Mouse (Mus musculus): Measurements from ENCODE around the gene S1pr1. TPM values are rescaled to one million over a fixed set of nuclear protein-coding genes. Genes with fewer than 3 reads are reported as not detected.
A peak's percentile ranks its signal among the peaks of the same experiment; 100 is the strongest.

Gene S1pr1
- polyA plus RNA-seq, 1 experiment from 2014 or later = 35.9 TPM

DNA sequence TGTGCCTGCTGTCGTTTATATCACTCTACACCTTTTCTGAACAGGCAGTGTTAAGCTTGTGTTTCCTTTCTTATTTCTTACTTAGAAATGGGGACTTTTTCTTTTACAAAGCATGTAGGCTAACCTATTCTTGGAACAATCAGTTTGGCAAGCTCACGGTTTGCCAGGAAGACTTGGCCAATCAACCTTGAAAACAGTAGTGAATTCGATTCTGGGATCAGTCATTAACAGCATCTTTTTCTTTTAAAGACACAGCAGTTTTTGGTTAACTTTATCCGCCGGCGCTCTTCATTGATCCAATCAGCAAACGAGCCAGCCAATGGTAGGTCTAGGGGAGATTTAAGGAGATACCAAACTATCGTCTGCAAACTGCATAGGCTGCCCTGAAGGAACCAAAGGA is 31.6 kb upstream of the S1pr1 start:
- ATAC-seq (replicated peaks; ENCODE audit: low FRiP score) (no peak), DNase-seq (ENCODE audit: low spot score) (no peak)
- 82% methylated on average over 8 of the region's 8 CpGs for WGBS
- Histone ChIP-seq H3K9ac (ENCODE audit: low read length) (no peak overlapping the region), H3K27me3 (ENCODE audit: control insufficient read depth, insufficient read depth, low read length) (no peaks in the 10 kb centered on the region), H3K36me3 (ENCODE audit: control insufficient read depth, insufficient read depth, low read length) (no peaks in the 10 kb centered on the region), H3K4me2 (ENCODE audit: low read depth, low read length, severe bottlenecking) (no peak overlapping the region), H3K4me3 (ENCODE audit: low read depth, low read length) (no peak overlapping the region), H3K4me1 (replicated peaks; ENCODE audit: control insufficient read depth, insufficient read depth, low read length) (no peaks in the 10 kb centered on the region), H3K27ac (ENCODE audit: low read depth, low read length) (no peak overlapping the region), H3K9me3 (ENCODE audit: control insufficient read depth, low read length) (no peaks in the 10 kb centered on the region)

DNA sequence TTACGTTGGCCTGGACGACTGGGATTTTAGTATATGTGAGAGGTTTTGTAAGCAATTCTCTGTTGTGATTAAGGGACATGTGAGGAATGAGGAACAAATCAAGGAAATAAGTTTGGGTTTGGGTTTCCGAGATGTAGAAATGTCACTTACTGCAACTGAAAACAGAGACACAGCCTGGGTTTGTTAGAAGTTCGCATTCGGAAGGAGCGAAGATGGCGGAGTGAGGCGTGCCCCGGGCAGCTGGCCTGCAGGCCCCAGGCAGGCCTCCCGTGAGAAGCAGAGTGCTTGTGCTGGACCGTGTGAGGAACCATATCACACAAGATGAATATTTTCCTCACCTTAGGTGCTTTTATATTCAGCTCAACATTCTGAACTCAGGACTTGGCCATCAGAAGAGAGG is 30.2 kb upstream of the S1pr1 start:
- H3K27me3 ChIP-seq (ENCODE audit: control insufficient read depth, insufficient read depth, low read length) = no peaks in the 10 kb centered on the region
- 92% methylated on average over 11 of the region's 11 CpGs for WGBS
- H3K4me2 ChIP-seq (ENCODE audit: low read depth, low read length, severe bottlenecking) = no peak overlapping the region
- H3K27ac ChIP-seq (ENCODE audit: low read depth, low read length) = no peak overlapping the region
- H3K4me1 ChIP-seq (replicated peaks; ENCODE audit: control insufficient read depth, insufficient read depth, low read length) = no peaks in the 10 kb centered on the region
- H3K4me3 ChIP-seq (ENCODE audit: low read depth, low read length) = no peak overlapping the region
- peak; percentile 26 for DNase-seq (ENCODE audit: low spot score)
- no peaks in the 10 kb centered on the region for H3K36me3 ChIP-seq (ENCODE audit: control insufficient read depth, insufficient read depth, low read length)
- no peaks in the 10 kb centered on the region for H3K9me3 ChIP-seq (ENCODE audit: control insufficient read depth, low read length)
- no peak for ATAC-seq (replicated peaks; ENCODE audit: low FRiP score)
- no peak overlapping the region for H3K9ac ChIP-seq (ENCODE audit: low read length)

DNA sequence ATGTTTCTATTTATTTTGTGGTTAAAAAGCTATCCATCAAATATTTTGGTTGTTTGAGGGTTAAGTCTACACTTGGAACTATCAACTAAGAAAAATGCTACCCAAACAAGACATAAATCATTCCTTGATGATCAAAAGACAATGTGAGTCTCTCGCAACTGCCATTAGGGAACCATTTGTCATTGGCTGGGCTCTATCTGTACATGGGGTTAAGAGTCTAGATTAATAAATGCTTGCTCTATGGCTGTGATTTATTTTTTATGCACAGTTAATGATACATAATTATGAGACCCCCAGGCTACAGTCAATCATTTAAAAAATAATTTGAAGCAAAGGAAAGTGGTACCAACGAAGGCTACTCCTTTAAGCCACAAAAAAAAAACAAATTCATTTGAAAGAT is 23.7 kb upstream of the S1pr1 start:
- no peaks in the 10 kb centered on the region for H3K4me1 ChIP-seq (replicated peaks; ENCODE audit: control insufficient read depth, insufficient read depth, low read length)
- no peak for ATAC-seq (replicated peaks; ENCODE audit: low FRiP score)
- no peak overlapping the region for H3K9ac ChIP-seq (ENCODE audit: low read length)
- H3K9me3 ChIP-seq (ENCODE audit: control insufficient read depth, low read length) = no peaks in the 10 kb centered on the region
- no peak overlapping the region for H3K4me2 ChIP-seq (ENCODE audit: low read depth, low read length, severe bottlenecking)
- no peak overlapping the region for H3K27ac ChIP-seq (ENCODE audit: low read depth, low read length)
- no peaks in the 10 kb centered on the region for H3K36me3 ChIP-seq (ENCODE audit: control insufficient read depth, insufficient read depth, low read length)
- no peak for DNase-seq (ENCODE audit: low spot score)
- H3K27me3 ChIP-seq (ENCODE audit: control insufficient read depth, insufficient read depth, low read length) = no peaks in the 10 kb centered on the region
- H3K4me3 ChIP-seq (ENCODE audit: low read depth, low read length) = no peak overlapping the region
- 64% methylated on average over 2 of the region's 2 CpGs for WGBS

DNA sequence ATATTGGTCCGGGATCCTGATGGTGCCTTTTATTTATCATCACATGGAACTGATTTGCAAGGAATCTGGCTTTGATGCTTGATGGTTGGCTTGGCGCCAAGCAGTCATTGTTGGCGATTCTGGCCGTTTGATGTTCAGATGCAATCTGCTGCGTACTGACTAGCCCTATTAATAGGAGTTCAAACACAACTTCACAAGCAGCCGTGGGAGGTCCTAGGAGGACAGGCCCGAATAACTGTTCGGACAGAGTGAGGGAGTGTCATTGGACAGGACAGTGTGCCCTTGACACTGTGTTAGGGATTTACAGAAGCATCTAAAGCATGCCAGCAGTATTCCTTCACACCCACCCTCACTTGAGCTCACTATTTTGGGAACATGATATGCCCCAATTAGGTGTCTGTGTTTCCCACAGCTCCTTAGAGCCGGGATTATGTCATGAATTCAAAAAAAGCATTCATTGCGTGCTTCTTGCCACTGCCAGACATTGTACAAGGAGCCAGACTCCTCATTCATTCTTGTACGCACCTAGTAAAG is 23.0 kb upstream of the S1pr1 start:
- WGBS = 45% methylated on average over 11 of the region's 11 CpGs
- Histone ChIP-seq H3K27me3 (ENCODE audit: control insufficient read depth, insufficient read depth, low read length) (no peaks in the 10 kb centered on the region), H3K9me3 (ENCODE audit: control insufficient read depth, low read length) (no peaks in the 10 kb centered on the region), H3K4me2 (ENCODE audit: low read depth, low read length, severe bottlenecking) (no peak overlapping the region), H3K4me3 (ENCODE audit: low read depth, low read length) (no peak overlapping the region), H3K27ac (ENCODE audit: low read depth, low read length) (no peak overlapping the region), H3K36me3 (ENCODE audit: control insufficient read depth, insufficient read depth, low read length) (no peaks in the 10 kb centered on the region), H3K4me1 (replicated peaks; ENCODE audit: control insufficient read depth, insufficient read depth, low read length) (no peaks in the 10 kb centered on the region), H3K9ac (ENCODE audit: low read length) (no peak overlapping the region)
- DNase-seq (ENCODE audit: low spot score) (peak; percentile 82), ATAC-seq (replicated peaks; ENCODE audit: low FRiP score) (peak; percentile 83)

DNA sequence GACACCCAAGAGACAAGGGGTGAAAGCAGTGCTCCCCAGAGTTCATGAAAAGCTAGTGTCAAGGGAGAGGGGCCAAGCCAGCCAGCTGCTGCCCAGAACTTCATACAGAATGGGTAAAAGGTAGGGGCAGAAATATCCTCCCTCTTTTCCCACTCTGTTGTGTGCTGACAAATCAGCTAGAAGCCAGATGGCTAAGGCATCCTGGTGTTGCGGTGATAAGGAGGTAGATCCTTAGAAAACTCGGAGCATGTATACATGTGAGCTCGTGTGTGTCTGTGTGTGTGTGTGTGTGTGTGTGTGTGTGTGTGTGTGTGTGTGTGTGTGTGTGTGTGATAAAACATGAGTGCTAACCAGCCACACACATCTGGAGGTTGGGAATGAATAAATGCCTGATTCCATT is 20.7 kb upstream of the S1pr1 start:
- Histone ChIP-seq H3K4me2 (ENCODE audit: low read depth, low read length, severe bottlenecking) (no peak overlapping the region), H3K36me3 (ENCODE audit: control insufficient read depth, insufficient read depth, low read length) (no peaks in the 10 kb centered on the region), H3K9me3 (ENCODE audit: control insufficient read depth, low read length) (no peaks in the 10 kb centered on the region), H3K27me3 (ENCODE audit: control insufficient read depth, insufficient read depth, low read length) (no peaks in the 10 kb centered on the region), H3K9ac (ENCODE audit: low read length) (no peak overlapping the region), H3K4me3 (ENCODE audit: low read depth, low read length) (no peak overlapping the region), H3K4me1 (replicated peaks; ENCODE audit: control insufficient read depth, insufficient read depth, low read length) (no peaks in the 10 kb centered on the region), H3K27ac (ENCODE audit: low read depth, low read length) (no peak overlapping the region)
- 86% methylated on average over 3 of the region's 3 CpGs for WGBS
- no peak for ATAC-seq (replicated peaks; ENCODE audit: low FRiP score)
- DNase-seq (ENCODE audit: low spot score) = peak; percentile 35

DNA sequence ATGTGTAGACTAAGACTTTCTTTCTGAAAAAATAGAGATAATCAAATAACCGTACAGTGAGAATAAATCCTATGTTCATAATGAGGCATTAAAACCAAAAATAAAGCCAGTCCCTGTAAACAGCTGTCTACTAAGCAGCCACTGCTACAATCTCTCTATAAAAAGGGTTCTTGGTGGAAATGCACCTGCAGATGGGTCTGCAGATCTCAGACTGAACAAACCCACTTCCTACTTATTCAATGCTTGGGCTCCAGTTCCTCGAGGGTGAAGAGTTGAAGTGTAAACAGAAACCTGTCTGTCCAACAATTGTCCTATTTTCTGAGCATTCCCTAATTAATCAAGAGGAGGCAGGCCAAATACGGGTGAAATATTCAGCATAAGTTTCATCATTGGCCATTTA is 20.0 kb upstream of the S1pr1 start:
- Histone ChIP-seq H3K36me3 (ENCODE audit: control insufficient read depth, insufficient read depth, low read length) (no peaks in the 10 kb centered on the region), H3K4me3 (ENCODE audit: low read depth, low read length) (no peak overlapping the region), H3K27ac (ENCODE audit: low read depth, low read length) (no peak overlapping the region), H3K4me1 (replicated peaks; ENCODE audit: control insufficient read depth, insufficient read depth, low read length) (no peaks in the 10 kb centered on the region), H3K4me2 (ENCODE audit: low read depth, low read length, severe bottlenecking) (no peak overlapping the region), H3K9me3 (ENCODE audit: control insufficient read depth, low read length) (no peaks in the 10 kb centered on the region), H3K27me3 (ENCODE audit: control insufficient read depth, insufficient read depth, low read length) (no peaks in the 10 kb centered on the region), H3K9ac (ENCODE audit: low read length) (no peak overlapping the region)
- ATAC-seq (replicated peaks; ENCODE audit: low FRiP score) (no peak), DNase-seq (ENCODE audit: low spot score) (no peak)
- 77% methylated on average over 3 of the region's 3 CpGs for WGBS

DNA sequence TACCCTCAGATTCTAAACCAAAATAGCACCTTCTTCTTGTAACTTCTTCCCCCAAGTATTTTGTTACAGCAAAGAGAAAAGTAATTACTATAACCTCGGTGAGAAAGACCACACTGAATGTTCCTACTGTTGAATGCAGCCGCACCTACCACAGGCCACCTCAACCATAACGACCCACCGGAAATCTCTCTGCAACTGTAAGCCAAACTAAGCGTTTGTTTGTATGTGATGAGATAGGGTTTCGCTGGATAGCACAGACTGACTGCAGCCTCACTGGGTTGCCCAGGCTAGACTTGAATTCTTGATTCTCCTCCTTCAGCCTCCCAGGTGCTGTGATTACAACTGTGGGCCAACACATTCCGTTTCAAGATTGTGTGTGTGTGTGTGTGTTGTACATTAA is 15.5 kb upstream of the S1pr1 start:
- Histone ChIP-seq H3K9me3 (ENCODE audit: control insufficient read depth, low read length) (no peaks in the 10 kb centered on the region), H3K27ac (ENCODE audit: low read depth, low read length) (no peak overlapping the region), H3K4me1 (replicated peaks; ENCODE audit: control insufficient read depth, insufficient read depth, low read length) (no peaks in the 10 kb centered on the region), H3K27me3 (ENCODE audit: control insufficient read depth, insufficient read depth, low read length) (no peaks in the 10 kb centered on the region), H3K36me3 (ENCODE audit: control insufficient read depth, insufficient read depth, low read length) (no peaks in the 10 kb centered on the region), H3K9ac (ENCODE audit: low read length) (no peak overlapping the region), H3K4me2 (ENCODE audit: low read depth, low read length, severe bottlenecking) (no peak overlapping the region), H3K4me3 (ENCODE audit: low read depth, low read length) (no peak overlapping the region)
- ATAC-seq (replicated peaks; ENCODE audit: low FRiP score) (no peak), DNase-seq (ENCODE audit: low spot score) (no peak)
- WGBS = 91% methylated on average over 7 of the region's 7 CpGs

DNA sequence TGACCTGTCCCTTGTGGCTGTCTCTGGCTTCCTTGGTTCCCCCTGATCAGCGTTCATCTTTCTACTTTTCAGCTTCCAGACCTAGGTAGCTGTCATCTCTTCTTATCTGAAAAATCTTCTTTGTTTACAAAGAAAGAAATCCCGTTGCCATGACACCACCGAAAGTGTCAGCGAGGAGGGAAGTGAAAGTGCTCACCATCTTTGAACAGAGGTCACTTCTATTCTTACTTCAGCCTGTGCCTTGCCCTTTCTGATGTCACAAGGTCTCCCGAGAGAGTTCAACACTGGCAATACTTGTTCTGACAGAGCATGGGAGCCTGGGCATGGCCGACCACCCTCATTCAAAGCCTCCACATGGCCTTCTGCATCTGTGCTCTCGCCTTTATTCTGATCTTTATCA is 14.3 kb upstream of the S1pr1 start:
- no peak overlapping the region for H3K4me2 ChIP-seq (ENCODE audit: low read depth, low read length, severe bottlenecking)
- no peak overlapping the region for H3K4me3 ChIP-seq (ENCODE audit: low read depth, low read length)
- no peaks in the 10 kb centered on the region for H3K36me3 ChIP-seq (ENCODE audit: control insufficient read depth, insufficient read depth, low read length)
- ATAC-seq (replicated peaks; ENCODE audit: low FRiP score) = no peak
- H3K4me1 ChIP-seq (replicated peaks; ENCODE audit: control insufficient read depth, insufficient read depth, low read length) = no peaks in the 10 kb centered on the region
- no peak overlapping the region for H3K27ac ChIP-seq (ENCODE audit: low read depth, low read length)
- WGBS = 75% methylated on average over 7 of the region's 7 CpGs
- DNase-seq (ENCODE audit: low spot score) = peak; percentile 32
- no peak overlapping the region for H3K9ac ChIP-seq (ENCODE audit: low read length)
- H3K9me3 ChIP-seq (ENCODE audit: control insufficient read depth, low read length) = no peaks in the 10 kb centered on the region
- H3K27me3 ChIP-seq (ENCODE audit: control insufficient read depth, insufficient read depth, low read length) = no peaks in the 10 kb centered on the region

DNA sequence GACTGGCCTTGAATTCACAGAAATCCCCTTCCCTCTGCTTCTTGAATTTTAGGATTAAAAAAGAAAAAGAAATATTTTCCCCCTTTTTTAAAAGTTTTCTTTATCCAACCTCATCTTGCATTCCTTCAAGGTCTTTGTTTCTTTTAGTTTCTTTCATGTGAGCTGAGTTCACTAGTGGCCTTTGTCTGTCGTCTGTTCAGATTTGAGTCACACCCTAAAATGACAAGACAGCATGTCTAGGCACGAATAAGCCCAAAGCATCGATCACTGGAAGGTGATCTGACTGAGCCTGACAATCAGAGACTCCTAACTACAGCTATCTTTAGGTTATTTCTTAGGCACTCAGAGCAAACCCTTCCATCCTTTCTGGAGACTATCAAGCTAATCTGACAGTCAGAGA is 13.3 kb upstream of the S1pr1 start:
- DNase-seq (ENCODE audit: low spot score) (no peak), ATAC-seq (replicated peaks; ENCODE audit: low FRiP score) (no peak)
- H3K27me3 ChIP-seq (ENCODE audit: control insufficient read depth, insufficient read depth, low read length) = no peaks in the 10 kb centered on the region
- no peaks in the 10 kb centered on the region for H3K4me1 ChIP-seq (replicated peaks; ENCODE audit: control insufficient read depth, insufficient read depth, low read length)
- WGBS = 61% methylated on average over 3 of the region's 3 CpGs
- H3K4me3 ChIP-seq (ENCODE audit: low read depth, low read length) = no peak overlapping the region
- H3K4me2 ChIP-seq (ENCODE audit: low read depth, low read length, severe bottlenecking) = no peak overlapping the region
- H3K36me3 ChIP-seq (ENCODE audit: control insufficient read depth, insufficient read depth, low read length) = no peaks in the 10 kb centered on the region
- no peaks in the 10 kb centered on the region for H3K9me3 ChIP-seq (ENCODE audit: control insufficient read depth, low read length)
- no peak overlapping the region for H3K27ac ChIP-seq (ENCODE audit: low read depth, low read length)
- H3K9ac ChIP-seq (ENCODE audit: low read length) = no peak overlapping the region

Measured in forebrain, embryonic 11.5 days (tissue).